Mouse (Mus musculus): ENCODE measurements at regions not wholly inside any gene's neighbourhood (a gene's known extent, or its start where the extent isn't known, plus 50 kb on each side); places are given as distances from the start of the nearest gene placed in this dataset.

DNA sequence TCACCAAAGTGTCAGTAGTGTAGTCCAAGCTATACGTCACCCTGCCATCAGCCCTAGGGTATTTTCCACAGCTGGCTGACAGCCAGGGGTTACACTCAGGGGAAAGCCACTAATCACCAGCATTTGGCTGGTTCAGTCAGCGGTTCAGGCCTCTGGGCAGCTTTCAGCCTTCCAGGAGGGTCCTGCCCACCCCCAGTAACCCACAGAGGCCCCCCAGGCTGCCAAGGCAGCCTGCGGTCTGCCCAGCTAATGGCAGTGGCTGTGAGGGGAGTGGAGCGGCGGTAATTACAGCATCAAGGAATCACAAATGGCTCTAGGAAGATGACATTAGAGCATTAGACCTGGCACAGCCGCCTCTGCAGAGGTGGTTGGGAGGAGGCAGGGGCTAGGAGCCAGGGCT, 379.7 kb downstream of the H2al1j start:
- Histone ChIP-seq H3K9ac (no peak overlapping the region), H3K4me3 (no peak overlapping the region), H3K4me1 (peaks cover 28% of the 10 kb centered on the region), H3K27ac (no peak overlapping the region), H3K9me3 (no peaks in the 10 kb centered on the region), H3K36me3 (no peaks in the 10 kb centered on the region), H3K4me2 (replicated peaks) (no peak overlapping the region), H3K27me3 (peaks cover 58% of the 10 kb centered on the region)
- ATAC-seq (ENCODE audit: low FRiP score, low read depth): no peak
- 40% methylated on average over 6 of the region's 6 CpGs for WGBS

DNA sequence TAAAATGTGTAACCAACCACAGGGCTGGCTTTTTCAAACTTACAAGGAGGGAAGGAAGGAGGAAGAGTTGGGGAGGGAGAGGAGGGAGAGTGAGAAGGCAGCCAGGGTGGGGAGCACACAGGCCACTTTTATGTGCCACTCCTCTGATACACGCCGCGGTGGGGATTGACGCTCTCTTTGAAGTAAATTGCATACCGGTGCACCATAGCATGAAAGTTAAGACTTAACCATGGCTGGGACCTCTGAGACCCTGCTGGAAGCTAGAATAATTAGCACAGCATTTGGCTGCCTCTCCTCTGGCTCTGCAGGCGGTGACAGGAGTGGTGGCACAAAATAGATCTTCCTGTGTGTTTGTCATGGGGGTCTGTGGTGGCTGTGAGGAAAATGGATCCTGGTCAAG, 380.7 kb downstream of the H2al1j start:
- no peaks in the 10 kb centered on the region for H3K9me3 ChIP-seq
- H3K4me2 ChIP-seq (replicated peaks): no peak overlapping the region
- peaks cover 53% of the 10 kb centered on the region for H3K27me3 ChIP-seq
- WGBS: 17% methylated on average over 6 of the region's 6 CpGs
- H3K36me3 ChIP-seq: no peaks in the 10 kb centered on the region
- H3K4me3 ChIP-seq: no peak overlapping the region
- H3K4me1 ChIP-seq: peaks cover 28% of the 10 kb centered on the region
- no peak for ATAC-seq (ENCODE audit: low FRiP score, low read depth)
- no peak overlapping the region for H3K27ac ChIP-seq
- no peak overlapping the region for H3K9ac ChIP-seq

DNA sequence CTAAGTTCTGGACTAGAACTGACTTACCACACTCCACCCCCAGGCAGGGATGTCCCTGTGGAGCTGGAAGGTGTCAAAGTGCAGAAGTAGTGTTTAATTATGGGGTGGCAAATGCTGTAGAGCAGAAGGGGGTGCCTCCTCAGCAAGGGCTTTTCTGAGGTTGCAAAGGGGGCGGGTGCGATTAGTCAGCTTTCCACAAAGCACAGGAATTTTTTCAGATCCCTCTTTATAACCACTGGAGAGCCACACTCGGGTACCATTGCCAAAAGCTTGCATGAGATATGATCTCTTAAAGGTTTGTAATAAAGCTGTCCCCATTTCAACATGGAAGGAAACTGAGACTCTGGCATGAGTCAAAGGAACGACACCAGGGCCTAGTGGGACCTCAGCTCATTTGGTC, 381.7 kb downstream of the H2al1j start:
- Histone ChIP-seq H3K4me1 (peaks cover 28% of the 10 kb centered on the region), H3K27ac (no peak overlapping the region), H3K36me3 (no peaks in the 10 kb centered on the region), H3K4me2 (replicated peaks) (no peak overlapping the region), H3K27me3 (peaks cover 52% of the 10 kb centered on the region; the same call in 1 of the 2 replicates), H3K9ac (no peak overlapping the region), H3K4me3 (no peak overlapping the region), H3K9me3 (no peaks in the 10 kb centered on the region)
- 74% methylated on average over 4 of the region's 4 CpGs for WGBS
- ATAC-seq (ENCODE audit: low FRiP score, low read depth): no peak

DNA sequence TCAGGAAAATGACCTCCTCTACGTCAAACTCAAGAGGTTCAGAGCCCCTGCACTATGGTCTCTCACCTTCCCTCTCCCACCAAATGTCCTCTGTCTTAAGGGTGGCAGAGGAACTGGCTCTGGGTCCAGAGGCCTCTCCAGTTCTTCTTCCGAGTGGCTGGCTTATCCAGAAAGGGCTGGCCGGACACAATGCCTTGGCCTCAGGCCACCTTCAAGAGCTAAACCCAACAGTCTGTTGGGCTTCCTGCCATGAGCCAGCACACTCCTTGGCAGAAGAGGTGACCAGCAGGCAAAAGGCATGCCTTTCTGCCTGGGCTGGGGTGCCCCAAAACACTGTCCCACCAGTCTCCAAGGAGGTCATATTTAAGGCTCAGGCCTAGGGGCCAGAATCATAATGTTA, 385.8 kb downstream of the H2al1j start:
- Histone ChIP-seq H3K4me2 (replicated peaks) (no peak overlapping the region), H3K4me1 (peaks cover 7% of the 10 kb centered on the region), H3K36me3 (no peaks in the 10 kb centered on the region), H3K9ac (no peak overlapping the region), H3K4me3 (no peak overlapping the region), H3K9me3 (no peaks in the 10 kb centered on the region), H3K27ac (no peak overlapping the region), H3K27me3 (peaks cover 34% of the 10 kb centered on the region; the same call in 1 of the 2 replicates)
- ATAC-seq (ENCODE audit: low FRiP score, low read depth): no peak
- 81% methylated on average over 3 of the region's 3 CpGs for WGBS

DNA sequence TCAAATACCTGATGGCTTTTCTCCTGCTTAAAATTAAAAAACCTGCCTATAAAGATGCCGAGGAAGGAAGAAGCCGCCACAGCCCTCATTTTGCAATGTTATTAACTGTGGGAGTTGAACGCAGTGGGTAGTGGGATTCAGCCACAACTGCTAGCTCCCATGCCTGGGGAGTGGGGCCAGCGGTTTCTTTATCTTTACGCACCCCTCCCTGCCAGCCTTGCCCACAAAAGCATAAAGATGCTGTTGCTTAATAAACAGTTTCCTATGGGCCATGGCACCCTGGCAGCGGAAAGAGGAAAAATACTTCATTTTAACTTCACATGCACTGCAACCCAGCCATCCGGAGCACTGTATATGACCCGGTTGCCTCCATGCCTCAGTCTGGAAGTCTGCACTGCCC, 389.2 kb downstream of the H2al1j start:
- 67% methylated on average over 8 of the region's 8 CpGs for WGBS
- Histone ChIP-seq H3K9ac (no peak overlapping the region), H3K27ac (no peak overlapping the region), H3K9me3 (no peaks in the 10 kb centered on the region), H3K4me1 (no peaks in the 10 kb centered on the region), H3K4me2 (replicated peaks) (no peak overlapping the region), H3K36me3 (no peaks in the 10 kb centered on the region), H3K27me3 (peaks cover 13% of the 10 kb centered on the region; the same call in 1 of the 2 replicates), H3K4me3 (no peak overlapping the region)
- ATAC-seq (ENCODE audit: low FRiP score, low read depth): no peak

DNA sequence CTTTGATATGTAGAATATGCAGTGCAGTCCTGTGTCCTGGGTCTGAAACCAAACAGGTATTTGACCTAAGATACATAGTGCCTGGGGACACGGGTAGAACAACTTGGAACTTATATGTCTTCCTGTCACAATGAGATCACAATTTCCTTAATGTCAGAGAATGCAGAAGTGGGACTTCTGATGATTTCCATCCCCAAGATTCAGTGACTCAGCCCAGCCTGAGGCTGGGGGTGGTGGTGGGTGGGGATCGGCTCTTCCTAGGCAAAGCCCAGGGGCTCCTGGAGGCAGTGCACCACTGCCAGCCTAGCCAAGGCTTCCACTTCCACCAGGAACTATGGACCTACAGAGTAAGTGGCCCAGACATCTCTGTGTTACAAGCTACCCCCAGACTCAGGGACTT, 391.2 kb downstream of the H2al1j start:
- Histone ChIP-seq H3K27ac (no peak overlapping the region), H3K9me3 (no peaks in the 10 kb centered on the region), H3K9ac (no peak overlapping the region), H3K27me3 (peaks cover 8% of the 10 kb centered on the region; the same call in 1 of the 2 replicates), H3K4me3 (no peak overlapping the region), H3K4me1 (0 out of 2 replicates have a peak, but pooled peaks cover 3% of the 10 kb centered on the region), H3K4me2 (replicated peaks) (no peak overlapping the region), H3K36me3 (no peaks in the 10 kb centered on the region)
- WGBS: 92% methylated on average over 2 of the region's 2 CpGs
- no peak for ATAC-seq (ENCODE audit: low FRiP score, low read depth)

DNA sequence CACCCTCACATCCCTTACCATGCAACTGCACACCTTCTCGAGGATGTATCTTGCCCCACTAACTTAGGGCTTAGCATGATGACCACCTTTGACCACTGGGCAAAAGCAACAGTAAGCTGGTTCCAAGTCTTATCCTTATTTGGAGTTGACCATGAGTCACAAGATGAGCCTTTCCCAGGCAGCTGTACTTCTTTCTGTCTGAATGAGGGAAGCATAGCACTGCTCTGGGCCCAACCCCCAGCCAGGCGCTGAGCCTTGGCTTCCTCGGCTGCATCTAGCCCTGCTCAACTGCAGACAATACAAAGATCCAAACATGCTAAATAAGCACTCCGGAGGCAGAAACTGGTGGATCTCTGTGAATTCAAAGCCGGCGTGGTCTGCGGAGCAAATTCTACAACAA, 392.9 kb downstream of the H2al1j start:
- Histone ChIP-seq H3K27me3 (peaks cover 5% of the 10 kb centered on the region; the same call in 1 of the 2 replicates), H3K9me3 (no peaks in the 10 kb centered on the region), H3K4me2 (replicated peaks) (no peak overlapping the region), H3K27ac (no peak overlapping the region), H3K9ac (no peak overlapping the region), H3K4me3 (no peak overlapping the region), H3K36me3 (no peaks in the 10 kb centered on the region), H3K4me1 (0 out of 2 replicates have a peak, but pooled peaks cover 3% of the 10 kb centered on the region)
- 83% methylated on average over 7 of the region's 7 CpGs for WGBS
- no peak for ATAC-seq (ENCODE audit: low FRiP score, low read depth)

DNA sequence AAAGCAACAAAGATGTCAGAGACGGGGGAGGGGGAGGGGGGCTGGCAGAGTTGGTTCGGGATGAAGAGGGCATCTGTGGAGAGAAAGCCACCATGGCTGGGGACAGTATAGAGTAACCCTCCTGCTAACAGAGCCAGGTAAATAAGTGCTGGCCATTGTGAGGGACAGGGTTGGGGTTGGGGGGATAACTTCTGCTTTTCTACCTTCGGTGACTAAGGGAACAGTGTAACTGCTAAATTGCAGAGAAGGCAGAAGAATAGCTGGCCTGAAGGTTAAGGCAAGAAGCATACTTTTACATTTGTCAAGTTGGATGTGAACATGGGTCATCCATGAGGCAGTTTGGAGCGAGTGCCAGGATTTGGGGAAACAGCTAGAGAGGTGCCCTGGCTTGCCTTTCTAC, 395.1 kb downstream of the H2al1j start:
- peaks cover 13% of the 10 kb centered on the region for H3K27me3 ChIP-seq
- H3K4me3 ChIP-seq: no peak overlapping the region
- WGBS: 62% methylated on average over 4 of the region's 4 CpGs
- H3K4me2 ChIP-seq (replicated peaks): no peak overlapping the region
- H3K27ac ChIP-seq: no peak overlapping the region
- H3K9me3 ChIP-seq: no peaks in the 10 kb centered on the region
- no peaks in the 10 kb centered on the region for H3K36me3 ChIP-seq
- ATAC-seq (ENCODE audit: low FRiP score, low read depth): no peak
- H3K9ac ChIP-seq: no peak overlapping the region
- 0 out of 2 replicates have a peak, but pooled peaks cover 3% of the 10 kb centered on the region for H3K4me1 ChIP-seq

DNA sequence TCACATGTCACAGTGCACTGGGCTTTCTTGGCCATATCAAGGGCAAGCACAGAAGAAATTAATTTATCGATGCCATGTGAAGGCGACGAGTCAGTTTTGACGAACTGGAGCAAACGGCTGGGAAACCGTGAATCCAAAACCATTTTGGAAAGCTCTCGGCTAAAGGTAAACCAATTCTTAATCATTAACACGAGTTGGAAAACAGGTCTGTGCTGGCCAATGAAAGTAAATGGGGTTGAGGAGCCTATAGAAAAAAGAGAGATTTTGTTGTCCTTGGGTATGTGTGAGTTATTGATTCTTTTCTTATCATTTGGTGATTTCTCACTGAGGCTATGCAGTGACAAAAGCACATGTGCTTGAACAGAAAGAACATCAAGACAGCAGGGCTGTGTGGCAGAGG, 397.1 kb downstream of the H2al1j start:
- H3K4me1 ChIP-seq: 0 out of 2 replicates have a peak, but pooled peaks cover 3% of the 10 kb centered on the region
- 92% methylated on average over 8 of the region's 8 CpGs for WGBS

DNA sequence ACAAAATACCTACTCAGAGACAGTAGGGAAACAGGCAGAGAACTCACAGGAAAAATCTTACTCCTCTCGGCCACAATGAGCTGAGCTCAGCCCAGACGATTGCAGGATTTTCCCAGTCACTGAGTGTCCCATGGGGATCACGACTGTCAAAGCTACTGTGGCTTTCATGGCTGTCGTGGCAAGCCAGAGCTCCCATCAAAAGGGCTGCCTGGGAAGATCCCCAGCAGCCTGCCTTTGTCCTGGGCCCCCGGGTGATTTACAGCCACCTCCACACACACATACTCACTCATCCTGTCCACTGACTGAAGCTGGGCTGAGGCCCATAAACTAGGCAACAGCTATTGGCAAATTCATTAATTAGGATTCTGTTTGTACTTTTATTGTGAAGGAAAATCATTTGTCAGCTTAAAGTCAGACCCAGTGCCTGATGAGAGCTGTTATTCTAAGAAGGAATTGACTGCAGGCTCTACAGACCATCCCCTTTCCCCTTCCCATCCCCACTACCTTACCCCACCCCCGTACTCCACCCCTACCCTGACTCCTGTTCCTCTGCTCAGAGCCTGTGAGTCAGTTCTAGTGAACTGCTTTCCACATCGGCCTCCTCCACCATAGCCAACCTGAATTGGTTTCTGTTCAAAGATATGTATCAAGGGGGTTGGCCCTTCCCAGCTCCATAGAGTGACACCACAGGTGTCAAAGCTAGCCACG, 399.1 kb downstream of the H2al1j start:
- H3K27me3 ChIP-seq: peaks cover 19% of the 10 kb centered on the region
- 22% methylated on average over 8 of the region's 8 CpGs for WGBS
- no peak for ATAC-seq (ENCODE audit: low FRiP score, low read depth)

More for the DNA sequence above, 397.1 kb downstream of the H2al1j start:
- peaks cover 19% of the 10 kb centered on the region for H3K27me3 ChIP-seq
- H3K27ac ChIP-seq: no peak overlapping the region
- no peak overlapping the region for H3K9ac ChIP-seq
- H3K9me3 ChIP-seq: no peaks in the 10 kb centered on the region
- H3K4me2 ChIP-seq (replicated peaks): no peak overlapping the region
- ATAC-seq (ENCODE audit: low FRiP score, low read depth): no peak
- no peaks in the 10 kb centered on the region for H3K36me3 ChIP-seq
- H3K4me3 ChIP-seq: no peak overlapping the region

DNA sequence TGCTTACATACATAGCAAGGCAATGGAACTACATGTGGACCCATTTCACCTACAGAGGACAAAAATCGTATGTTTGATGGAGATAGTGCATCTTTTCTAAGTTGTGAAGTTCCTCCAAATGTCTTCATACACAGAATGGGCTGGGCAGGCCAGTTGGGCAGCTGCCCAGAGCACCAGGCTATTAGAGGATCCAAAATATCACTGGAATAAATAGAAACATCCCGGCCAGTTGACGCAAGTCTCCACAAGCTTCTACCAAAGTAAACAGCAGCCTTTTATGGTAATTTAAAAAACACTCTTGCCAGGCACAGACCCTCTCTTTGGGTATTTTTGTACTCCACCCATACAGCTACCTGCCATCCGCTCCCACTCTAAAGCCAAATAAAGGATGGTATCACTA, 400.9 kb downstream of the H2al1j start:
- Histone ChIP-seq H3K27ac (no peak overlapping the region), H3K9ac (no peak overlapping the region), H3K4me3 (no peak overlapping the region), H3K36me3 (no peaks in the 10 kb centered on the region), H3K9me3 (no peaks in the 10 kb centered on the region), H3K27me3 (peaks cover 31% of the 10 kb centered on the region), H3K4me1 (no peaks in the 10 kb centered on the region), H3K4me2 (replicated peaks) (no peak overlapping the region)
- 73% methylated on average over 4 of the region's 4 CpGs for WGBS
- ATAC-seq (ENCODE audit: low FRiP score, low read depth): no peak

More for the DNA sequence above, 399.1 kb downstream of the H2al1j start:
- H3K36me3 ChIP-seq: no peaks in the 10 kb centered on the region
- no peak overlapping the region for H3K4me3 ChIP-seq
- no peaks in the 10 kb centered on the region for H3K9me3 ChIP-seq
- no peak overlapping the region for H3K4me2 ChIP-seq (replicated peaks)
- no peak overlapping the region for H3K27ac ChIP-seq
- 0 out of 2 replicates have a peak, but pooled peaks cover 3% of the 10 kb centered on the region for H3K4me1 ChIP-seq
- H3K9ac ChIP-seq: no peak overlapping the region

DNA sequence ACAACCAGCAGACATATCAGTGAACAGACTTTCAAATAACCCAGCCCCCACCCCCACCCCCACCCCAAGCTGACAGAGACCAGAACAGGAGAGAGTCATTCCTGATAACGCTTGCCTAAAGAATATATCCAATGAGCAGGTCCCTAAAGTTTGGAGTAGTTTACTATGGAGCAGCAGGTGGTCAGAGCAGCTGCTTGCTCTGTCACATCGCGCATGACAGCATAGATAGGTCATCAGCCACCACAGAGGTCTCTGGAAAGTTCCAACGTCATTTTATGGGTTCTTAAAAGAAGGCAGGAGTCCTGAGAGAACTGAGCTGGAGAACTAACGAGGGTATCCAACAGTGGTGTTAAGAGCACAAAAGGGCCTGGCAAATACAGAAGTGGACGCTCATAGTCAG, 402.4 kb downstream of the H2al1j start:
- Histone ChIP-seq H3K4me3 (no peak overlapping the region), H3K4me2 (replicated peaks) (no peak overlapping the region), H3K4me1 (peaks cover 8% of the 10 kb centered on the region), H3K9ac (no peak overlapping the region), H3K27me3 (peaks cover 36% of the 10 kb centered on the region), H3K27ac (no peak overlapping the region), H3K9me3 (no peaks in the 10 kb centered on the region), H3K36me3 (no peaks in the 10 kb centered on the region)
- ATAC-seq (ENCODE audit: low FRiP score, low read depth): no peak
- WGBS: 62% methylated on average over 6 of the region's 6 CpGs

DNA sequence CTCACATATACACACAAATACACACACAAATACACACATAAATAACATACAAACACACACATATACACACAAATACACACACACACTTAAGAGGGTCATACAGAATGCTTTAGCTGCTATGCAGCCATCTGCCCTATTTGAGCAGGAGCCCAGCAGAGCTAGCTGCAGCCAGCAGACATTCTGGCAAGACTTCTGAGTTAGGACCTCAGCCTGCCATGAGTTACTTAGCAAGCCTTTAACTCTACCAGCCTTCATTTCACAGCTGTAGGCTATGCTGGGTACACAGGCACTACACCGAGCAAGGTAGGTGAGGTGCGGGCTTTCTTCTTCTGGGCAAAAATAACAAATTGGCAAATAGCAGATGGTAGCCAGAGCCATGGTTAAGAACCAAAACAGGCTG, 404.7 kb downstream of the H2al1j start:
- Histone ChIP-seq H3K9ac (no peak overlapping the region), H3K27ac (no peak overlapping the region), H3K36me3 (no peaks in the 10 kb centered on the region), H3K9me3 (no peaks in the 10 kb centered on the region), H3K27me3 (peaks cover 46% of the 10 kb centered on the region), H3K4me2 (replicated peaks) (no peak overlapping the region), H3K4me3 (no peak overlapping the region), H3K4me1 (peaks cover 22% of the 10 kb centered on the region)
- no peak for ATAC-seq (ENCODE audit: low FRiP score, low read depth)
- WGBS: 82% methylated on average over 2 of the region's 2 CpGs
